Mouse (Mus musculus) left cerebral cortex, adult 18-20 months (tissue): Measurements from ENCODE around the gene Gdpd4. TPM values are rescaled to one million over a fixed set of nuclear protein-coding genes. Genes with fewer than 3 reads are reported as not detected.

Source experiments
- DNase-seq, 2 experiments: peaks; one replicate each; pipeline ENCODE4 v3.0.0; 2021 to 2022; ENCODE audit warnings: low spot score in 2 of 2, mixed read lengths in 1 of 2
- total RNA-seq, 2 experiments: library from RNA; stranded (reverse); gene quantifications; 2 replicates each; pipeline ENCODE4 v1.2.3; 2021

Gene Gdpd4
- total RNA-seq, 2 experiments from 2014 or later = 0.19 TPM; not detected in 1

GRCm38 (mm10) chr7:98084541-98085293, 165.0 kb downstream of the Gdpd4 start:
- DNase-seq = no peak

GRCm38 (mm10) chr7:98085314-98085713, 165.6 kb downstream of the Gdpd4 start:
- DNase-seq = no peak

- no peak for DNase-seq
Measured at GRCm38 (mm10) chr7:98086346-98086745, 166.6 kb downstream of the Gdpd4 start.

- no peak for DNase-seq
Measured at GRCm38 (mm10) chr7:98095852-98096251, 176.1 kb downstream of the Gdpd4 start.

DNA sequence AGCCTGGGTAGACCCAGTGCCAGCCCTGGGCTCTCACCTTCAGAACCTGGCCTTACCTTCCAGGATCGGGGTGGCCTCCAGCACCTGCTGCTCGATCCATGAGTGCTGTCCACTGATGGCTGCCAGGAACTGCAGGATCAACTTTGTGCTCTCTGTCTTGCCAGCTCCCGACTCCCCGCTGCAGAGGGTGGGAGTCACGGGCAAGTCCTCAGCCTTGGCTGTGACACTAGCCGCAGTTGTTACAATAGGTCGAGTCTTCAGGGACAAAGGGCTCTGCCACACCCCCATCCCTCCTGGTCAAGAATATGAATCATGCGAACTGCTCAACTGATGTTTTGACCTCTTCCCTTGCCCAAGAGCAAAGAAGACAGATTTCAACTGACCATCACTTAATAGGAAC, 177.8 kb downstream of the Gdpd4 start:
- no peak for DNase-seq

Other genes starting within 250 kb of the Gdpd4 start
- 10 to 100 TPM; 89.6 to 94.8 TPM for gene Clns1a, start 223.3 kb upstream of the Gdpd4 start, total RNA-seq
- gene Aqp11, start 181.7 kb upstream of the Gdpd4 start, total RNA-seq = 10 to 100 TPM; 26.4 to 27.9 TPM
- gene Pak1, start 131.4 kb upstream of the Gdpd4 start, total RNA-seq = 100 to 1,000 TPM; 423 to 477 TPM
- 10 to 100 TPM in 1 of 2 experiments, 1 to 10 TPM in 1; 9.9 to 10.3 TPM for gene Myo7a, start 199.6 kb downstream of the Gdpd4 start, total RNA-seq
- gene Omp, start 225.5 kb downstream of the Gdpd4 start, total RNA-seq = under 1 TPM; 0.60 to 0.66 TPM